Mouse (Mus musculus) ES-Bruce4 (cell line): ENCODE measurements around the gene Mcl1. TPM values are rescaled to one million over a fixed set of nuclear protein-coding genes. Genes with fewer than 3 reads are reported as not detected.

Source experiments
- H3K27ac ChIP-seq: 2 replicates; pipeline ENCODE4 v1.5.1; 2012; ENCODE audit warnings: low read length, inconsistent platforms; ENCODE audit not compliant: insufficient read depth
- H3K27me3 ChIP-seq: 2 replicates; pipeline ENCODE4 v1.6.1; 2012; ENCODE audit warnings: mild to moderate bottlenecking, low read length, inconsistent platforms; ENCODE audit not compliant: control insufficient read depth, poor library complexity, insufficient read depth, severe bottlenecking
- H3K36me3 ChIP-seq: 2 replicates; pipeline ENCODE4 v1.6.1; 2012; ENCODE audit warnings: inconsistent platforms, mild to moderate bottlenecking, low read length, moderate library complexity; ENCODE audit not compliant: control insufficient read depth, poor library complexity, insufficient read depth, severe bottlenecking
- H3K4me1 ChIP-seq: one replicate; pipeline ENCODE4 v1.8.1; 2011; ENCODE audit warnings: low read length; ENCODE audit not compliant: control insufficient read depth, insufficient read depth
- H3K4me3 ChIP-seq: 2 replicates; pipeline ENCODE4 v1.5.1; 2011; ENCODE audit warnings: low read depth, mild to moderate bottlenecking, low read length
- H3K9ac ChIP-seq: 2 replicates; pipeline ENCODE4 v1.6.1; 2012; ENCODE audit warnings: low read depth, mild to moderate bottlenecking, inconsistent platforms; ENCODE audit not compliant: poor library complexity, severe bottlenecking
- H3K9me3 ChIP-seq: replicated peaks from 2 replicates; pipeline ENCODE4 v1.6.1; 2012; ENCODE audit warnings: mild to moderate bottlenecking, low read length, inconsistent platforms; ENCODE audit not compliant: control insufficient read depth, poor library complexity, insufficient read depth, severe bottlenecking
- CTCF ChIP-seq: IDR thresholded peaks from one replicate; pipeline ENCODE4 v1.8.1; 2011; ENCODE audit warnings: low read depth, low read length
- EP300 ChIP-seq: IDR thresholded peaks from 2 replicates; pipeline ENCODE4 v1.6.1; 2011; ENCODE audit warnings: low read depth, low read length; ENCODE audit not compliant: insufficient read depth
- POLR2A ChIP-seq: IDR thresholded peaks from one replicate; pipeline ENCODE4 v1.8.1; 2011; ENCODE audit warnings: low read length; ENCODE audit not compliant: insufficient read depth
- polyA plus RNA-seq: library from polyadenylated mRNA; stranded (reverse); fragments of >200 nt; gene quantifications from 2 replicates; pipeline ENCODE4 v1.2.4, GENCODE M21; 2011; ENCODE audit warnings: low read depth; ENCODE audit not compliant: missing spikeins, insufficient read depth, insufficient read length

Mcl1 gene
- polyA plus RNA-seq, 1 experiment: 264 TPM

- H3K9me3 ChIP-seq: no peaks in the 10 kb centered on the region
- peak overlapping the region; percentile 98 for H3K4me3 ChIP-seq
- H3K36me3 ChIP-seq: peaks cover 35% of the 10 kb centered on the region
- H3K9ac ChIP-seq: peak overlapping the region; percentile 98
- peak overlapping the region; percentile 94 for H3K27ac ChIP-seq
- H3K27me3 ChIP-seq: no peaks in the 10 kb centered on the region
- peaks cover 2% of the 10 kb centered on the region for H3K4me1 ChIP-seq
- TF ChIP-seq CTCF (no peak), POLR2A (no peak), EP300 (no peak)
Observed at GRCm38 (mm10) chr3:95657711-95658110, 877 bp upstream of the Mcl1 start.

GRCm38 (mm10) chr3:95658868-95659712 lies 502 bp downstream of the Mcl1 start:
- Histone ChIP-seq H3K9ac (peak overlapping the region; percentile 98), H3K9me3 (no peaks in the 10 kb centered on the region), H3K27ac (peak overlapping the region; percentile 97), H3K36me3 (peaks cover 40% of the 10 kb centered on the region), H3K27me3 (no peaks in the 10 kb centered on the region), H3K4me3 (peak overlapping the region; percentile 94), H3K4me1 (peaks cover 2% of the 10 kb centered on the region)
- TF ChIP-seq CTCF (no peak), EP300 (no peak), POLR2A (no peak)

- peaks cover 49% of the 10 kb centered on the region for H3K36me3 ChIP-seq
- H3K4me1 ChIP-seq: peaks cover 4% of the 10 kb centered on the region
- H3K4me3 ChIP-seq: peak overlapping the region; percentile 94
- no peaks in the 10 kb centered on the region for H3K27me3 ChIP-seq
- H3K9ac ChIP-seq: peak overlapping the region; percentile 98
- TF ChIP-seq CTCF (no peak), EP300 (no peak), POLR2A (no peak)
- H3K27ac ChIP-seq: peak overlapping the region; percentile 97
- no peaks in the 10 kb centered on the region for H3K9me3 ChIP-seq
Observed at GRCm38 (mm10) chr3:95659948-95660347, 1.4 kb downstream of the Mcl1 start.

DNA sequence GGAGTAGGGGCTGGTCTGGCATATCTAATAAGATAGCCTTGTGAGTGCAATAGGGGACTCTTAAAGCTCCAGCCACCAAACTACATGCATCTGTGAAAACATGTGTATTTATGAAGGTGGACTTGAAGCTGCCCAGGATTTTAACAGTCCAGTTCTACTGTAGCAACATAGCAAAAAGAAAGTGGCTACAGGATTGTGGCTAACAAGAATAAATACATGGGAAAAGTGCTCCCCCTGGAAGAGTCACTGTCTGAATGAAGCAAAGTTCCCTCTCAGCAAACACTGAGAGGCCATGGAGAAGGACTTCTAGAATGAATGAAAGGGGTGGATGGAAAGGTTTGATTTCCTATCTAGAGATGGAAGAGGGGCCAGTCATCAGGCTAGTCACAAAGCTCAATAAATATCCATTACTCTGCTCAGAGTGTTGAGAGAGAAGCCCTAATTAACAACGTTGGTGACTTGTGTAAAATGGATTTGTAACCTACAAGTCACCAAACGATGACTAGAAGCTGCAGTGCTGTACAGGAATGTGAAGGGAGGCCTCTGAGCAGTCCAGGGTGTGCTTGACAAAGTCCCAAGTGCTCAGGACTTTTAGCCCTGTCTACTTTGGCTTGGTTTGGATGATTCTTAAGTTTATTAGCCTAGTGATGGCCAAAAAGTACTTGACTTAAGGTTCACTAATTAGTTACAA lies 2.3 kb downstream of the Mcl1 start:
- peaks cover 3% of the 10 kb centered on the region for H3K4me1 ChIP-seq

GRCm38 (mm10) chr3:95661945-95662715 lies 3.5 kb downstream of the Mcl1 start:
- Histone ChIP-seq H3K9ac (peak overlapping the region; percentile 98), H3K4me3 (peak overlapping the region; percentile 66), H3K27me3 (no peaks in the 10 kb centered on the region)

More for the DNA sequence above, 2.3 kb downstream of the Mcl1 start:
- H3K27me3 ChIP-seq: no peaks in the 10 kb centered on the region
- peak overlapping the region; percentile 98 for H3K9ac ChIP-seq
- peak overlapping the region; percentile 94 for H3K4me3 ChIP-seq
- no peaks in the 10 kb centered on the region for H3K9me3 ChIP-seq
- H3K27ac ChIP-seq: peak overlapping the region; percentile 97
- TF ChIP-seq POLR2A (no peak), EP300 (no peak), CTCF (no peak)
- H3K36me3 ChIP-seq: peaks cover 55% of the 10 kb centered on the region

More at GRCm38 (mm10) chr3:95661945-95662715, 3.5 kb downstream of the Mcl1 start:
- Histone ChIP-seq H3K4me1 (peaks cover 3% of the 10 kb centered on the region), H3K27ac (peak overlapping the region; percentile 98), H3K9me3 (no peaks in the 10 kb centered on the region), H3K36me3 (peaks cover 55% of the 10 kb centered on the region)
- TF ChIP-seq POLR2A (no peak), EP300 (no peak), CTCF (no peak)
